Mouse (Mus musculus) heart, embryonic 14.5 days (tissue): ENCODE measurements around the gene Mylk3. TPM values are rescaled to one million over a fixed set of nuclear protein-coding genes. Genes with fewer than 3 reads are reported as not detected.
A peak's percentile ranks its signal among the peaks of the same experiment; 100 is the strongest.

Source experiments
- ATAC-seq: fragments of 200-750 bp; cut with Nextera tagmentation; 2 replicates; pipeline ENCODE4 v1.8.0; 2017; ENCODE audit warnings: low read depth, moderate TSS enrichment; ENCODE audit not compliant: insufficient number of reproducible peaks, insufficient read depth, low FRiP score
- H3K27ac ChIP-seq, 2 experiments: fragments of 200-500 bp in 1 of 2; fragments of 300-500 bp in 1 of 2; sonication (generic) in 1 of 2; replicated peaks in 1 of 2; 2 replicates each; pipeline ENCODE4 v1.5.1; 2012 to 2014; ENCODE audit warnings: low read depth in 2 of 2, low read length in 2 of 2, control low read depth in 1 of 2, mild to moderate bottlenecking in 1 of 2, mixed read lengths in 1 of 2; ENCODE audit not compliant: control insufficient read depth in 1 of 2, insufficient read depth in 1 of 2
- H3K27me3 ChIP-seq: fragments of 300-500 bp; sonication (generic); 2 replicates; pipeline ENCODE4 v1.6.1; 2014; ENCODE audit warnings: mild to moderate bottlenecking, low read length, control low read depth; ENCODE audit not compliant: control insufficient read depth, insufficient read depth
- H3K36me3 ChIP-seq: fragments of 300-500 bp; sonication (generic); 2 replicates; pipeline ENCODE4 v1.6.1; 2014; ENCODE audit warnings: mild to moderate bottlenecking, control low read depth, low read length, mixed read lengths; ENCODE audit not compliant: control insufficient read depth, insufficient read depth
- H3K4me1 ChIP-seq, 2 experiments: fragments of 200-500 bp in 1 of 2; fragments of 300-500 bp in 1 of 2; sonication (generic) in 1 of 2; 2 replicates each; pipeline ENCODE4 v1.6.1; 2012 to 2014; ENCODE audit warnings: low read length in 2 of 2, control low read depth in 1 of 2, mixed read lengths in 1 of 2; ENCODE audit not compliant: control insufficient read depth in 2 of 2, insufficient read depth in 2 of 2
- H3K4me2 ChIP-seq: fragments of 300-500 bp; sonication (generic); 2 replicates; pipeline ENCODE4 v1.6.1; 2014; ENCODE audit warnings: mild to moderate bottlenecking, low read length
- H3K4me3 ChIP-seq, 2 experiments: fragments of 200-500 bp in 1 of 2; fragments of 300-500 bp in 1 of 2; sonication (generic) in 1 of 2; 2 replicates each; pipeline ENCODE4 v1.5.1; 2012 to 2014; ENCODE audit warnings: low read length in 2 of 2, mild to moderate bottlenecking in 2 of 2, control low read depth in 1 of 2, low read depth in 1 of 2, moderate library complexity in 1 of 2; ENCODE audit not compliant: control insufficient read depth in 1 of 2, insufficient read depth in 1 of 2
- H3K9ac ChIP-seq: fragments of 300-500 bp; sonication (generic); 2 replicates; pipeline ENCODE4 v1.6.1; 2014; ENCODE audit warnings: mild to moderate bottlenecking, low read length
- H3K9me3 ChIP-seq: fragments of 300-500 bp; sonication (generic); 2 replicates; pipeline ENCODE4 v1.6.1; 2016; ENCODE audit warnings: low read length, control low read depth; ENCODE audit not compliant: control insufficient read depth
- WGBS: fragments of 180-500 bp; shearing (Covaris S2); extraction: QIAGEN DNeasy Blood & Tissue Kit; methylation state at CpG from one replicate; pipeline ENCODE4 v1.1.7; 2014; 5-methylcytosine and 5-hydroxymethylcytosine counted together
- polyA plus RNA-seq: library from polyadenylated mRNA; unstranded; fragments of >200 nt; fragmentation: Nextera tagmentation; extraction: Ambion mirVana; gene quantifications from 2 replicates; pipeline ENCODE4 v1.2.1, GENCODE M21; 2014

The Mylk3 gene
- polyA plus RNA-seq, 1 experiment from 2014 or later, result 244 TPM

- H3K4me2 ChIP-seq, result no peak overlapping the region
- H3K36me3 ChIP-seq, result no peaks in the 10 kb centered on the region
- H3K27me3 ChIP-seq, result no peaks in the 10 kb centered on the region
- no peak overlapping the region for H3K27ac ChIP-seq
- WGBS, result 71% methylated on average over 5 of the region's 5 CpGs
- ATAC-seq, result no peak
- no peak overlapping the region for H3K4me3 ChIP-seq
- no peaks in the 10 kb centered on the region for H3K9me3 ChIP-seq
- peaks cover 21 to 45% of the 10 kb centered on the region in 2 experiments for H3K4me1 ChIP-seq
- no peak overlapping the region for H3K9ac ChIP-seq
Observed at GRCm38 (mm10) chr8:85371736-85372464, 14.2 kb downstream of the Mylk3 start.

GRCm38 (mm10) chr8:85365176-85365575 is 21.0 kb downstream of the Mylk3 start:
- WGBS, result 21% methylated on average over 6 of the region's 6 CpGs
- Histone ChIP-seq H3K27ac (peak overlapping the region; percentile 96 to 99), H3K4me3 (peak overlapping the region; percentile 65 to 67), H3K36me3 (peaks cover 7% of the 10 kb centered on the region), H3K4me1 (peaks cover 18 to 27% of the 10 kb centered on the region in 2 experiments), H3K4me2 (peak overlapping the region; percentile 79), H3K9me3 (no peaks in the 10 kb centered on the region), H3K9ac (peak overlapping the region; percentile 93), H3K27me3 (no peaks in the 10 kb centered on the region)
- ATAC-seq, result peak; percentile 88

DNA sequence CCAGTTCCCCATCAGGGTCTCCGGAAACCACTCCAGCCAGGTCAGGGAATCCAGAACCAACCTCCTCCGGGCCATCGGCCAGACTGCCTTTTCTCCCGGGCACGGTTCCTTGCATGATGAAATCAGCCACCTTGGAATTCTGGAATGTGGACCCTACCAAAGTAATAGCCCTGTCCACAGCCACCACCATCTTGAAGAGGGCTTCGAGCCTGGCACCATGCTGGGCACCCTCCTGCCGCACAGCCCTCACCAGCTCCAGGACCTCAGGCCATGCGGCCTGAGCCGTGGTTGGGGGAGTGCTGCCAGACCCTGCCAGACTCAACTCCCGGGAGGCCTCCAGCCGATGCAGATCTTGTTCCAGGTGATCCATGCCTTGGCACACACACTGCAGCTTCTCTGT is 21.5 kb downstream of the Mylk3 start:
- peak overlapping the region; percentile 79 for H3K4me2 ChIP-seq
- peak overlapping the region; percentile 96 to 99 for H3K27ac ChIP-seq
- ATAC-seq, result peak; percentile 44
- H3K9ac ChIP-seq, result peak overlapping the region; percentile 93
- no peaks in the 10 kb centered on the region for H3K27me3 ChIP-seq
- 19% methylated on average over 11 of the region's 11 CpGs for WGBS
- peaks cover 18 to 27% of the 10 kb centered on the region in 2 experiments for H3K4me1 ChIP-seq
- H3K4me3 ChIP-seq, result peak overlapping the region; percentile 65 to 67
- peaks cover 13% of the 10 kb centered on the region for H3K36me3 ChIP-seq
- H3K9me3 ChIP-seq, result no peaks in the 10 kb centered on the region

GRCm38 (mm10) chr8:85363406-85363805 is 22.7 kb downstream of the Mylk3 start:
- Histone ChIP-seq H3K27ac (peak overlapping the region; percentile 40 to 99; a peak in 3 of 4 replicates), H3K9ac (peak overlapping the region; percentile 93), H3K4me2 (peak overlapping the region; percentile 79)

GRCm38 (mm10) chr8:85362211-85362610 is 23.9 kb downstream of the Mylk3 start:
- WGBS, result 28% methylated on average over 4 of the region's 4 CpGs
- Histone ChIP-seq H3K4me1 (peaks cover 13 to 24% of the 10 kb centered on the region in 2 experiments), H3K27ac (peak overlapping the region; percentile 46 to 99), H3K4me3 (peak overlapping the region; percentile 53 to 65), H3K27me3 (no peaks in the 10 kb centered on the region), H3K9me3 (no peaks in the 10 kb centered on the region), H3K4me2 (peak overlapping the region; percentile 79), H3K36me3 (peaks cover 35% of the 10 kb centered on the region), H3K9ac (peak overlapping the region; percentile 93)
- no peak for ATAC-seq

More at GRCm38 (mm10) chr8:85363406-85363805, 22.7 kb downstream of the Mylk3 start:
- H3K27me3 ChIP-seq, result no peaks in the 10 kb centered on the region
- peaks cover 25% of the 10 kb centered on the region for H3K36me3 ChIP-seq
- H3K4me3 ChIP-seq, result peak overlapping the region; percentile 53 to 65
- H3K9me3 ChIP-seq, result no peaks in the 10 kb centered on the region
- H3K4me1 ChIP-seq, result peaks cover 18 to 32% of the 10 kb centered on the region in 2 experiments
- no peak for ATAC-seq
- WGBS, result 17% methylated on average over 6 of the region's 6 CpGs

- 85% methylated on average over 4 of the region's 4 CpGs for WGBS
- Histone ChIP-seq H3K9ac (no peak overlapping the region), H3K36me3 (peaks cover 84% of the 10 kb centered on the region), H3K9me3 (no peaks in the 10 kb centered on the region), H3K4me2 (no peak overlapping the region), H3K27ac (no peak overlapping the region), H3K27me3 (no peaks in the 10 kb centered on the region), H3K4me3 (no peak overlapping the region), H3K4me1 (no peaks in the 10 kb centered on the region)
- ATAC-seq, result no peak
Observed at GRCm38 (mm10) chr8:85353287-85353686, 32.9 kb downstream of the Mylk3 start.

DNA sequence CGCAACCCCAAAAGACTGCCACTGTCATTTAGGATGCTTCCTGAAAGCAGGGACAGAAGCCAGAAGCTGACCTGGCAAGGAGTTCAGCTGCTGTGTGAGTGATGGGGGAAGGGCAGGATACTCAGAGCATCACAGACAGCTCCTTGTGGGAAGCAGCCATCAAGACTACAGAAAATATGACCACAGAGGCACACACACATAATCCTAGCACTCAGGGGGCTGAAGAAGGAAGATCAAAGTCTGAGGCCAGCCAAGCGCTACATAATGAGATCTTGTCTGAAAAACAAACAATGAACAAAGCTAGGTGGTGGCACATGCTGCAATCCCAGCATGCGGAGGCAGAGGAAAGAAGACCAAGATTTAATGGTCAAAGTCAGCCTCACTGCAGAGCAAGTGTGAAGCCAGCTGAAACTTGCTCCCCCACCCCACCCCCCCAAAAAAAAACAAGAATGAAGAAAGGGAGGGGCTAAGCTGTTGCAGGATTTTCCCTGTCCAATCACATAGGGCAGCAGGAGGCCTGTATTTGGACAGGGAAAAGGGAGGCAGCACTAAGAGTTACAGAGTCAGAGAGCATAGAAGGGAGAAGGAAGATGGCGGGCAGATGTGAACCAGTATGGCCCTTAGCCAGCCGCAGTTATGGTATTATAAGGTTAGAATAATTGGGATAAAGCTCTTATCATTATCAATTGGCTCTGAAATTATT is 46.1 kb downstream of the Mylk3 start:
- no peak overlapping the region for H3K4me2 ChIP-seq
- no peak overlapping the region for H3K27ac ChIP-seq
- H3K36me3 ChIP-seq, result peaks cover 81% of the 10 kb centered on the region
- H3K27me3 ChIP-seq, result no peaks in the 10 kb centered on the region
- H3K4me1 ChIP-seq, result no peaks in the 10 kb centered on the region
- H3K9me3 ChIP-seq, result no peaks in the 10 kb centered on the region
- H3K9ac ChIP-seq, result no peak overlapping the region
- H3K4me3 ChIP-seq, result no peak overlapping the region
- 85% methylated on average over 5 of the region's 5 CpGs for WGBS
- ATAC-seq, result no peak
